Mouse (Mus musculus) embryo, embryonic 9.5 days (tissue): ENCODE results near the gene Bcor.
A peak's percentile ranks its signal among the peaks of the same experiment; 100 is the strongest.

Experiments used
- DNase-seq: peaks from one replicate; pipeline ENCODE4 v3.0.0-alpha.2; 2017; ENCODE audit errors: extremely low spot score

Gene Bcor

GRCm38 (mm10) chrX:12005181-12006030, 154.7 kb downstream of the Bcor start:
- peak; percentile 71 for DNase-seq

GRCm38 (mm10) chrX:12004416-12004815, 155.7 kb downstream of the Bcor start:
- DNase-seq, result no peak

GRCm38 (mm10) chrX:12003947-12004346, 156.2 kb downstream of the Bcor start:
- no peak for DNase-seq

GRCm38 (mm10) chrX:12003539-12003938, 156.6 kb downstream of the Bcor start:
- no peak for DNase-seq

- peak; percentile 27 for DNase-seq
These were observed 157.0 kb downstream of the Bcor start for GRCm38 (mm10) chrX:12003106-12003505.

- DNase-seq, result no peak
These were observed 157.6 kb downstream of the Bcor start for GRCm38 (mm10) chrX:12002596-12002995.

- DNase-seq, result no peak
These were observed 158.2 kb downstream of the Bcor start for GRCm38 (mm10) chrX:12001969-12002368.

GRCm38 (mm10) chrX:12001336-12001735, 158.8 kb downstream of the Bcor start:
- no peak for DNase-seq

- DNase-seq, result no peak
These were observed 159.5 kb downstream of the Bcor start for GRCm38 (mm10) chrX:12000620-12001019.

- DNase-seq, result peak; percentile 32
These were observed 160.2 kb downstream of the Bcor start for GRCm38 (mm10) chrX:11999951-12000350.

GRCm38 (mm10) chrX:11998934-11999336, 161.2 kb downstream of the Bcor start:
- peak; percentile 76 for DNase-seq

- DNase-seq, result no peak
These were observed 163.3 kb downstream of the Bcor start for GRCm38 (mm10) chrX:11996891-11997290.

- no peak for DNase-seq
These were observed 163.7 kb downstream of the Bcor start for GRCm38 (mm10) chrX:11996489-11996888.

- DNase-seq, result no peak
These were observed 166.3 kb downstream of the Bcor start for GRCm38 (mm10) chrX:11993641-11994419.

GRCm38 (mm10) chrX:11989471-11989870, 170.7 kb downstream of the Bcor start:
- DNase-seq, result no peak

- DNase-seq, result peak; percentile 50
These were observed 171.8 kb downstream of the Bcor start for GRCm38 (mm10) chrX:11988191-11988896.

GRCm38 (mm10) chrX:11987602-11988001, 172.6 kb downstream of the Bcor start:
- DNase-seq, result no peak
